Comparison of ENCODE assay signal across 9 mouse cellular contexts in genomic region chr4:48634058-48634457, GRCm38 (mm10). TPM values are rescaled to one million over a fixed set of nuclear protein-coding genes. Genes with fewer than 3 reads are reported as not detected.
DNase-seq lines count a peak whose midpoint lies in the region; ATAC-seq lines count a peak whose summit lies in the region.
"Had no signal": no experiment of that assay in that cellular context is flagged by ENCODE, and none has a peak within 500 bp of the region (broad histone marks: within the 10 kb centered on the region; RNA-seq: fewer than 3 reads in every experiment).

No protein-coding gene starts in this region.

- no peaks in the 10 kb centered on the region for H3K9me3 ChIP-seq in midbrain, embryonic 12.5 days
- H3K9me3 ChIP-seq in midbrain, embryonic 13.5 days: no peaks in the 10 kb centered on the region
- H3K9me3 ChIP-seq in neural tube, embryonic 15.5 days (replicated peaks): no peaks in the 10 kb centered on the region
- H3K9me3 ChIP-seq: neural tube, embryonic 12.5 days had no signal

- ATAC-seq in midbrain, embryonic 12.5 days (ENCODE audit: low FRiP score, low read depth): peak; percentile 44; the same call in 1 of the 2 replicates
- no peak for ATAC-seq in midbrain, embryonic 13.5 days
- ATAC-seq in neural tube, embryonic 15.5 days (ENCODE audit: low FRiP score): 0 out of 2 replicates have a peak, but pooled peaks have one; percentile 39

- H3K4me1 ChIP-seq in midbrain, embryonic 12.5 days: no peaks in the 10 kb centered on the region
- H3K4me1 ChIP-seq in midbrain, embryonic 13.5 days (replicated peaks): peaks cover 10% of the 10 kb centered on the region
- no peaks in the 10 kb centered on the region for H3K4me1 ChIP-seq in neural tube, embryonic 15.5 days
- H3K4me1 ChIP-seq: neural tube, embryonic 12.5 days had no signal

- no peak overlapping the region for H3K9ac ChIP-seq in midbrain, embryonic 12.5 days (replicated peaks)
- H3K9ac ChIP-seq in midbrain, embryonic 13.5 days (replicated peaks): no peak overlapping the region
- H3K9ac ChIP-seq in neural tube, embryonic 15.5 days (replicated peaks): no peak overlapping the region
- H3K9ac ChIP-seq: neural tube, embryonic 12.5 days had no signal

- H3K4me2 ChIP-seq in midbrain, embryonic 12.5 days (replicated peaks): no peak overlapping the region
- no peak overlapping the region for H3K4me2 ChIP-seq in midbrain, embryonic 13.5 days (replicated peaks)
- no peak overlapping the region for H3K4me2 ChIP-seq in neural tube, embryonic 15.5 days
- H3K4me2 ChIP-seq: neural tube, embryonic 12.5 days had no signal

- H3K4me3 ChIP-seq in midbrain, embryonic 12.5 days: no peak overlapping the region
- no peak overlapping the region for H3K4me3 ChIP-seq in midbrain, embryonic 13.5 days (replicated peaks)
- H3K4me3 ChIP-seq in neural tube, embryonic 15.5 days (replicated peaks): no peak overlapping the region
- H3K4me3 ChIP-seq: neural tube, embryonic 12.5 days had no signal

- intact Hi-C loops in left cerebral cortex, postnatal 25 days (cut with DNase I): no loop called here

- WGBS in midbrain, embryonic 12.5 days: 66% methylated on average over 2 of the region's 2 CpGs
- WGBS in midbrain, embryonic 13.5 days: 86% methylated on average over 2 of the region's 2 CpGs
- 79% methylated on average over 2 of the region's 2 CpGs for WGBS in neural tube, embryonic 15.5 days

- H3K36me3 ChIP-seq in midbrain, embryonic 12.5 days: peaks cover 49% of the 10 kb centered on the region
- peaks cover 41% of the 10 kb centered on the region for H3K36me3 ChIP-seq in midbrain, embryonic 13.5 days
- H3K36me3 ChIP-seq in neural tube, embryonic 15.5 days: peaks cover 28% of the 10 kb centered on the region

- H3K27me3 ChIP-seq in midbrain, embryonic 12.5 days: no peaks in the 10 kb centered on the region
- no peaks in the 10 kb centered on the region for H3K27me3 ChIP-seq in midbrain, embryonic 13.5 days
- no peaks in the 10 kb centered on the region for H3K27me3 ChIP-seq in neural tube, embryonic 15.5 days (replicated peaks)
- H3K27me3 ChIP-seq: neural tube, embryonic 12.5 days had no signal

- peak; percentile 34 to 50 for DNase-seq in cerebellum, postnatal 10 days
- DNase-seq in cerebellum, adult 9-11 months: no peak
- peak; percentile 6 for DNase-seq in kidney, adult 9 months
- DNase-seq in right cerebral cortex, postnatal 25 days: no peak
- no peak for DNase-seq in left cerebral cortex, postnatal 25 days (ENCODE audit: low spot score in 2 of 2)

- no peak overlapping the region for H3K27ac ChIP-seq in midbrain, embryonic 12.5 days (replicated peaks)
- no peak overlapping the region for H3K27ac ChIP-seq in midbrain, embryonic 13.5 days
- no peak overlapping the region for H3K27ac ChIP-seq in neural tube, embryonic 15.5 days (replicated peaks)
- H3K27ac ChIP-seq: neural tube, embryonic 12.5 days had no signal

RNA-seq across cellular contexts. Expression of gene Cavin4, which starts 29.3 kb away (rescaled TPM):
- polyA plus RNA-seq in midbrain, embryonic 12.5 days (2016; fragmentation: Nextera tagmentation; extraction: Ambion mirVana): 2.4 and 3.3 TPM in 2 replicates
- polyA plus RNA-seq in midbrain, embryonic 13.5 days (2015; fragmentation: Nextera tagmentation; extraction: Ambion mirVana): 2.2 and 2.8 TPM in 2 replicates
- polyA plus RNA-seq in neural tube, embryonic 15.5 days (2015; fragmentation: Nextera tagmentation; extraction: Ambion mirVana): 1.3 and 2.3 TPM in 2 replicates
- total RNA-seq in left cerebral cortex, postnatal 25 days (2021): 1 to 10 TPM; 1.5 to 2.2 TPM

RNA-seq across cellular contexts. Expression of gene Tmeff1, which starts 49.1 kb away (rescaled TPM):
- polyA plus RNA-seq in midbrain, embryonic 12.5 days (2016; fragmentation: Nextera tagmentation; extraction: Ambion mirVana): 268 and 311 TPM in 2 replicates
- 196 and 263 TPM in 2 replicates for polyA plus RNA-seq in midbrain, embryonic 13.5 days (2015; fragmentation: Nextera tagmentation; extraction: Ambion mirVana)
- 211 and 276 TPM in 2 replicates for polyA plus RNA-seq in neural tube, embryonic 15.5 days (2015; fragmentation: Nextera tagmentation; extraction: Ambion mirVana)
- total RNA-seq in left cerebral cortex, postnatal 25 days (2021): 100 to 1,000 TPM; 118 to 124 TPM

Comparison
In these comparisons a context has a peak if more than half of its experiments do, and no peak if none do; other contexts are left out.
1. DNase-seq: peak in cerebellum, postnatal 10 days (2 of 2) and kidney, adult 9 months (single experiment); none in cerebellum, adult 9-11 months (single experiment), right cerebral cortex, postnatal 25 days (single experiment) and left cerebral cortex, postnatal 25 days (0 of 2).